In the genomic region with DNA sequence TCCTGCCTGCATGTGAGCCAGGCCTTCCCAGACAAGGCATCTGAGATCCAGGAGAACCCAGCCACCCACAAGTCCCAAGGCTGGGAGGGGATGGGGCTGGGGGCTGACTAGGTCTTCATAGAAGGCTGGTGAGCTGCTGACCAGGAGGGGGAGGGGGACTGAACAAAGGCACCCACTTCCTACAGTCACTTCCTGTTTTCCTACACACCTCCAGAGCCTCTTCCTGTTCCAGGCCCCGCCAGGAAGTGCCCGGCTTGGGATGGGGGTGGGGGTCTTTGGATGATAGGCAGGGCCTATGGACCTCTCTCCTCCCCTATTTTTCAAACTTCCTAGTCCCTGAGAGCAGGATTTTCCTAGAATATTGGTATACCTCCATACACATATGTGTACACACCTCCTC, we compare ENCODE assay signal across 18 mouse cellular contexts. TPM values are rescaled to one million over a fixed set of nuclear protein-coding genes. Genes with fewer than 3 reads are reported as not detected.
DNase-seq lines count a peak whose midpoint lies in the region; ATAC-seq and TF ChIP-seq lines count a peak whose summit lies in the region.
"Had no signal": no experiment of that assay in that cellular context is flagged by ENCODE, and none has a peak within 500 bp of the region (broad histone marks: within the 10 kb centered on the region; RNA-seq: fewer than 3 reads in every experiment).

No protein-coding gene starts in this region.

- H3K27ac ChIP-seq in thymus, adult 2 months (ENCODE audit: control insufficient read depth, insufficient read depth, low read length): no peak overlapping the region
- no peak overlapping the region for H3K27ac ChIP-seq in forebrain, embryonic 13.5 days
- H3K27ac ChIP-seq in left cerebral cortex, adult 2 months: no peak overlapping the region
- H3K27ac ChIP-seq: hindbrain, embryonic 14.5 days; layer of hippocampus, adult 2 months; macrophage had no signal

- no peak for TF ChIP-seq POLR2A in thymus, adult 2 months (IDR thresholded peaks at IDR 0.05; ENCODE audit: control insufficient read depth, extremely low read depth, insufficient read depth, low read length, poor library complexity)

- intact Hi-C loops in gastrocnemius, postnatal 36 days (cut with DNase I): no loop called here
- intact Hi-C loops in left cerebral cortex, adult 2 months (cut with DNase I): no loop called here

- no peak for ATAC-seq in forebrain, embryonic 13.5 days

- H3K9ac ChIP-seq in forebrain, embryonic 13.5 days: no peak overlapping the region
- H3K9ac ChIP-seq: hindbrain, embryonic 14.5 days had no signal

- H3K9me3 ChIP-seq in forebrain, embryonic 13.5 days (replicated peaks): no peaks in the 10 kb centered on the region

- peaks cover 7% of the 10 kb centered on the region for H3K4me1 ChIP-seq in thymus, adult 2 months (replicated peaks; ENCODE audit: control insufficient read depth, insufficient read depth, low read length)
- H3K4me1 ChIP-seq in forebrain, embryonic 13.5 days: peaks cover 6% of the 10 kb centered on the region

- DNase-seq in gastrocnemius, postnatal 25 days: peak; percentile 18
- DNase-seq in gastrocnemius, postnatal 36 days: no peak
- peak; percentile 13 for DNase-seq in thymus, adult 2 months
- DNase-seq in thymus, postnatal 25 days: no peak
- peak; percentile 35 to 53 for DNase-seq in kidney, postnatal 36 days
- DNase-seq in left cerebral cortex, adult 8-10 months (ENCODE audit: low spot score in 2 of 2): no peak
- DNase-seq in left cerebral cortex, adult 2 months (ENCODE audit: extremely low spot score in 1 of 2, low spot score in 2 of 2): no peak
- DNase-seq: cerebellum, adult 8-10 months; gastrocnemius, postnatal 10 days; left cerebral cortex, postnatal 4 days; thymus, postnatal 4 days had no signal

- H3K4me2 ChIP-seq in forebrain, embryonic 13.5 days: no peak overlapping the region
- H3K4me2 ChIP-seq: hindbrain, embryonic 14.5 days had no signal

- H3K4me3 ChIP-seq in thymus, adult 2 months (ENCODE audit: control insufficient read depth, insufficient read depth, low read length): no peak overlapping the region
- H3K4me3 ChIP-seq in forebrain, embryonic 13.5 days: no peak overlapping the region
- H3K4me3 ChIP-seq in left cerebral cortex, adult 2 months: no peak overlapping the region
- H3K4me3 ChIP-seq: layer of hippocampus, adult 2 months had no signal

- TF ChIP-seq CTCF in thymus, adult 2 months (IDR thresholded peaks at IDR 0.05; ENCODE audit: borderline replicate concordance, control insufficient read depth, extremely low read depth, insufficient read depth, low read length, poor library complexity): no peak
- TF ChIP-seq CTCF in left cerebral cortex, adult 2 months (IDR thresholded peaks at IDR 0.05): no peak

- WGBS in thymus, adult 2 months: 24% methylated on average over 2 of the region's 2 CpGs
- 83% methylated on average over 2 of the region's 2 CpGs for WGBS in forebrain, embryonic 13.5 days

- H3K36me3 ChIP-seq in thymus, adult 2 months (ENCODE audit: control insufficient read depth, insufficient read depth, low read length): no peaks in the 10 kb centered on the region
- H3K36me3 ChIP-seq in forebrain, embryonic 13.5 days (ENCODE audit: poor library complexity, severe bottlenecking): no peaks in the 10 kb centered on the region

- H3K27me3 ChIP-seq in thymus, adult 2 months (ENCODE audit: control insufficient read depth, insufficient read depth, low read length): no peaks in the 10 kb centered on the region
- H3K27me3 ChIP-seq in forebrain, embryonic 13.5 days: peaks cover 52% of the 10 kb centered on the region

RNA-seq across cellular contexts. Expression of a gene that starts 23.2 kb away (rescaled TPM):
- 1 to 10 TPM; 2.9 to 3.2 TPM for total RNA-seq in gastrocnemius, postnatal 25 days (2021)
- 1 to 10 TPM; 1.9 to 2.9 TPM for total RNA-seq in gastrocnemius, postnatal 36 days (2021)
- 1.2 and 1.4 TPM in 2 replicates for polyA plus RNA-seq in thymus, adult 2 months (2012; rRNA removed)
- 1.5 TPM in 2 replicates for polyA plus RNA-seq in forebrain, embryonic 13.5 days (2015; fragmentation: Nextera tagmentation; extraction: Ambion mirVana)
- 1 to 10 TPM; 2.5 to 3.0 (median 2.8) TPM for total RNA-seq in left cerebral cortex, adult 8-10 months (2022)
- 1 to 10 TPM; 2.4 TPM for total RNA-seq in left cerebral cortex, adult 2 months (2021)
- total RNA-seq: neutrophil, adult 5-6 weeks had no signal

RNA-seq across cellular contexts. Expression of a gene that starts 31.2 kb away (rescaled TPM):
- total RNA-seq in gastrocnemius, postnatal 25 days (2021): not detected
- not detected for total RNA-seq in gastrocnemius, postnatal 36 days (2021)
- polyA plus RNA-seq in thymus, adult 2 months (2012; rRNA removed): 3.0 and 7.8 TPM in 2 replicates
- not detected in 2 replicates for polyA plus RNA-seq in forebrain, embryonic 13.5 days (2015; fragmentation: Nextera tagmentation; extraction: Ambion mirVana)
- total RNA-seq in left cerebral cortex, adult 8-10 months (2022): not detected
- total RNA-seq in left cerebral cortex, adult 2 months (2021): not detected
- total RNA-seq: gastrocnemius, postnatal 10 days; layer of hippocampus, adult 2 months; left cerebral cortex, postnatal 4 days; monocyte, adult 5-6 weeks; neutrophil, adult 5-6 weeks had no signal
- polyA plus RNA-seq: C2C12; hindbrain, embryonic 14.5 days; macrophage had no signal

Comparison
In these comparisons a context has a peak if more than half of its experiments do, and no peak if none do; other contexts are left out.
1. DNase-seq: peak in gastrocnemius, postnatal 25 days (single experiment), thymus, adult 2 months (single experiment) and kidney, postnatal 36 days (2 of 2); none in gastrocnemius, postnatal 36 days (0 of 2), thymus, postnatal 25 days (single experiment), left cerebral cortex, adult 8-10 months (0 of 2) and left cerebral cortex, adult 2 months (0 of 2).